Comparison of ENCODE assay signal across 8 mouse cellular contexts in genomic region chr6:50109757-50110378, GRCm38 (mm10). TPM values are rescaled to one million over a fixed set of nuclear protein-coding genes. Genes with fewer than 3 reads are reported as not detected.
DNase-seq lines count a peak whose midpoint lies in the region; ATAC-seq and TF ChIP-seq lines count a peak whose summit lies in the region.

TSS of gene Mpp6 (plus strand) at chr6:50110241.

- DNase-seq in CD4-positive helper T cell, adult 2 months (ENCODE audit: low read depth, low spot score), result peak; percentile 80
- DNase-seq in brain, embryonic 14.5 days (ENCODE audit: low read depth), result peak; percentile 92
- peak; percentile 94 for DNase-seq in kidney, postnatal 0 days (ENCODE audit: low spot score)
- peak; percentile 63 for DNase-seq in liver, embryonic 13.5 days
- DNase-seq in natural killer cell, adult 2 months (ENCODE audit: low spot score in 2 of 2), result peak; percentile 62 to 78

- TF ChIP-seq POLR2A in brain, embryonic 14.5 days (IDR thresholded peaks at IDR 0.05; ENCODE audit: borderline replicate concordance, extremely low read depth, insufficient read depth, insufficient read length, poor library complexity, severe bottlenecking), result peak; percentile 82

- H3K9me3 ChIP-seq in heart, embryonic 12.5 days (replicated peaks), result no peaks in the 10 kb centered on the region
- H3K9me3 ChIP-seq in kidney, postnatal 0 days (replicated peaks; ENCODE audit: low read length), result no peaks in the 10 kb centered on the region
- H3K9me3 ChIP-seq in liver, embryonic 13.5 days (replicated peaks), result no peaks in the 10 kb centered on the region
- no peaks in the 10 kb centered on the region for H3K9me3 ChIP-seq in stomach, embryonic 14.5 days (ENCODE audit: control insufficient read depth, low read depth, low read length)

- peaks cover 4% of the 10 kb centered on the region for H3K27me3 ChIP-seq in heart, embryonic 12.5 days (replicated peaks)
- H3K27me3 ChIP-seq in kidney, postnatal 0 days (ENCODE audit: insufficient read depth, low read length), result no peaks in the 10 kb centered on the region
- H3K27me3 ChIP-seq in liver, embryonic 13.5 days, result peaks cover 34% of the 10 kb centered on the region
- no peaks in the 10 kb centered on the region for H3K27me3 ChIP-seq in stomach, embryonic 14.5 days (ENCODE audit: control insufficient read depth, insufficient read depth, low read length)

- H3K4me1 ChIP-seq in heart, embryonic 12.5 days (replicated peaks), result peaks cover 11% of the 10 kb centered on the region
- H3K4me1 ChIP-seq in kidney, postnatal 0 days (replicated peaks; ENCODE audit: insufficient read depth, low read length), result 0 out of 2 replicates have a peak, but pooled peaks cover 3% of the 10 kb centered on the region
- peaks cover 26% of the 10 kb centered on the region for H3K4me1 ChIP-seq in liver, embryonic 13.5 days (replicated peaks)
- peaks cover 6% of the 10 kb centered on the region; the same call in 1 of the 2 replicates for H3K4me1 ChIP-seq in stomach, embryonic 14.5 days (ENCODE audit: control insufficient read depth, insufficient read depth, low read length)

- H3K27ac ChIP-seq in heart, embryonic 12.5 days (ENCODE audit: poor library complexity, severe bottlenecking), result peak within 1 kb of the TSS; percentile 68
- peak within 1 kb of the TSS; percentile 91 for H3K27ac ChIP-seq in kidney, postnatal 0 days
- H3K27ac ChIP-seq in liver, embryonic 13.5 days, result peak within 1 kb of the TSS; percentile 77
- H3K27ac ChIP-seq in stomach, embryonic 14.5 days (ENCODE audit: low read length), result peak within 1 kb of the TSS; percentile 77

- no peaks in the 10 kb centered on the region for H3K36me3 ChIP-seq in heart, embryonic 12.5 days
- H3K36me3 ChIP-seq in kidney, postnatal 0 days (ENCODE audit: insufficient read depth, low read length), result no peaks in the 10 kb centered on the region
- H3K36me3 ChIP-seq in liver, embryonic 13.5 days, result no peaks in the 10 kb centered on the region
- H3K36me3 ChIP-seq in stomach, embryonic 14.5 days (ENCODE audit: control insufficient read depth, insufficient read depth, low read length), result no peaks in the 10 kb centered on the region

- 4% methylated on average over 64 of the region's 74 CpGs for WGBS in heart, embryonic 12.5 days
- WGBS in kidney, postnatal 0 days, result under 1% methylated on average over 53 of the region's 74 CpGs
- under 1% methylated on average over 58 of the region's 74 CpGs for WGBS in liver, embryonic 13.5 days (ENCODE audit: insufficient replicate concordance)
- WGBS in stomach, embryonic 14.5 days, result under 1% methylated on average over 67 of the region's 74 CpGs

- H3K4me2 ChIP-seq in heart, embryonic 12.5 days, result peak within 1 kb of the TSS; percentile 84
- peak within 1 kb of the TSS; percentile 61 for H3K4me2 ChIP-seq in kidney, postnatal 0 days (ENCODE audit: low read length)
- peak within 1 kb of the TSS; percentile 84 for H3K4me2 ChIP-seq in liver, embryonic 13.5 days
- peak within 1 kb of the TSS; percentile 72 for H3K4me2 ChIP-seq in stomach, embryonic 14.5 days (replicated peaks; ENCODE audit: low read depth, low read length)

- H3K4me3 ChIP-seq in heart, embryonic 12.5 days, result peak within 1 kb of the TSS; percentile 70
- H3K4me3 ChIP-seq in kidney, postnatal 0 days (replicated peaks; ENCODE audit: low read depth, low read length), result peak within 1 kb of the TSS; percentile 87
- H3K4me3 ChIP-seq in liver, embryonic 13.5 days (replicated peaks), result peak within 1 kb of the TSS; percentile 79
- peak within 1 kb of the TSS; percentile 62 for H3K4me3 ChIP-seq in stomach, embryonic 14.5 days (ENCODE audit: low read depth, low read length)

- peak; percentile 51; the same call in 1 of the 2 replicates for TF ChIP-seq CTCF in brain, embryonic 14.5 days (IDR thresholded peaks at IDR 0.05; ENCODE audit: borderline replicate concordance, extremely low read depth, insufficient read depth, insufficient read length)
- TF ChIP-seq CTCF in kidney, postnatal 0 days (IDR thresholded peaks at IDR 0.05; ENCODE audit: low read depth), result peak; percentile 64

- peak within 1 kb of the TSS; percentile 90 for H3K9ac ChIP-seq in heart, embryonic 12.5 days
- H3K9ac ChIP-seq in kidney, postnatal 0 days (ENCODE audit: low read depth, low read length), result peak within 1 kb of the TSS; percentile 92
- H3K9ac ChIP-seq in liver, embryonic 13.5 days, result peak within 1 kb of the TSS; percentile 83
- peak within 1 kb of the TSS; percentile 86 for H3K9ac ChIP-seq in stomach, embryonic 14.5 days (replicated peaks; ENCODE audit: low read depth, low read length)

- ATAC-seq in erythroid progenitor cell, adult 5-6 weeks (replicated peaks; ENCODE audit: low FRiP score, poor library complexity, severe bottlenecking), result no peak; the same call in 1 of the 2 replicates
- peak; percentile 92 for ATAC-seq in heart, embryonic 12.5 days (ENCODE audit: insufficient number of reproducible peaks, low FRiP score)
- ATAC-seq in kidney, postnatal 0 days (replicated peaks; ENCODE audit: low FRiP score, low read depth), result peak; percentile 93
- peak; percentile 85 for ATAC-seq in liver, embryonic 13.5 days (ENCODE audit: low read depth)
- ATAC-seq in stomach, embryonic 14.5 days (ENCODE audit: insufficient number of reproducible peaks, insufficient read depth, low FRiP score, low read depth), result peak; percentile 94

RNA-seq across cellular contexts. Expression of gene Mpp6, which starts in this region (rescaled TPM):
- 19.5 and 22.0 TPM in 2 replicates for polyA plus RNA-seq in brain, embryonic 14.5 days (2012; rRNA removed)
- total RNA-seq in erythroid progenitor cell, adult 5-6 weeks (2015; ENCODE audit: low replicate concordance), result 34.2 and 46.5 TPM in 2 replicates
- total RNA-seq in erythroid progenitor cell, adult 5-6 weeks (2017; ENCODE audit: low replicate concordance), result 20.5 and 30.2 TPM in 2 replicates
- polyA plus RNA-seq in heart, embryonic 12.5 days (2016; fragmentation: Nextera tagmentation; extraction: Ambion mirVana), result 59.6 and 67.5 TPM in 2 replicates
- polyA plus RNA-seq in kidney, postnatal 0 days (2015; fragmentation: Nextera tagmentation; extraction: Ambion mirVana), result 94.5 and 96.1 TPM in 2 replicates
- 43.1 and 47.5 TPM in 2 replicates for polyA plus RNA-seq in liver, embryonic 13.5 days (2015; fragmentation: Nextera tagmentation; extraction: Ambion mirVana)
- 59.2 and 67.1 TPM in 2 replicates for polyA plus RNA-seq in stomach, embryonic 14.5 days (2014; fragmentation: Nextera tagmentation; extraction: Ambion mirVana)
